Mouse (Mus musculus): ENCODE measurements at regions not wholly inside any gene's neighbourhood (a gene's known extent, or its start where the extent isn't known, plus 50 kb on each side); places are given as distances from the start of the nearest gene placed in this dataset.

DNA sequence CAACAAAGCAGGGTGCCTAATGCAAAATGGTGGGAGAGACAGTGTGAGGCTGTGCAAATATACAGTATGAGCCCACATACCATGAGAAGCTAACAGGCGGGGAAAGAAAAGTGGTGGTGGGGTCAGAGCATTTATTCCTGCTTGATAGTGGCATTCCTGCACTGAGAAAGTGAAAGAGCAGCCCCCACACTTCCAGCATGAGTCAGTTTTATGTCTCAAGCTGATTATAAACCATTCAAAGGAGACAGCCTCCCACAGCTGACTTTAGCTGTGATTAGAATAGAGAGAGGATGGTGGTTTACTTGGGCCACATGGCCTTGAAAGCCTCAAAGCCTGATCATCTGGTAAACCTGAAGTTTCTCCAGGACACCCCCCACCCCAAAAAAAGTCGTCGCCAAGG is 64.4 kb downstream of the Gm43517 start:
- DNase-seq (ENCODE audit: low spot score) = no peak

DNA sequence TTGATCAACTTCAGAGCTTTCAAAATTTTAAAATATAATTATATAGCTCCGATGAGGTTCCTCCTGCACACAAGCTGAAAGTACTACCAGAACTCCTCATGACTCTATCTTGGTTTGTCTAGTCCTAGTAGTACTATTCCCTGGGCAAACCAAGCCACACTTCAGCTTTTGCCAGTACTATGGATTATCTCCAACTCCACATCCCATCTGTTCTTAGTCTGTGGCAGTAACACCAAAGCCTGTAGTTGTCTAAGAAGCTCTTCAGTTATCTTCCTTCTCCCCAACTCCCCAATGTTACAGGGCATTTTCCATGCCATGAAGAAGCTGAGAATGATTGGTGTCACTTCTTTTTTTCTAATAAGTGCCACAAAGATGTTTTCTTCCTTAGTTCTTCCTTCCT is 83.1 kb downstream of the Gm43517 start:
- no peak for DNase-seq (ENCODE audit: low spot score)

DNA sequence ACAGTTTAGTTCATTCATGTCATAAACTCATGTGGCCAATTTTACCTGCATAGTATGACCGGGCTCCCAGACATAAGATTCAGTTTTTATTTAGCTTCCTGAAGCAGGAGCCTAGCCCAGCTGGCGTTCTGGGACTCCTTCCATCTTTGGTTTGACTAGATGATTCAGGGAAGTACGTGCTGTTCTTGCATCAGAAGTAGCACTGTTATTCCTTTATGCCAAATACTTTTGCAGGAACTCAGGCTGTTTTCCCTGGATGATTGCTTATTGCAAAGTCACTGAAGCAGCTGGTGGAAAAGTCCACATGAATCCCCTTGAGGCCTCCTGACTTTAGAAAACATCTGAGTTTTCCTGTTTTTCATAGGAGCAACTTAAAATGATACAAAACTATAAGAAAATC is 88.4 kb downstream of the Gm43517 start:
- DNase-seq (ENCODE audit: low spot score) = no peak

DNA sequence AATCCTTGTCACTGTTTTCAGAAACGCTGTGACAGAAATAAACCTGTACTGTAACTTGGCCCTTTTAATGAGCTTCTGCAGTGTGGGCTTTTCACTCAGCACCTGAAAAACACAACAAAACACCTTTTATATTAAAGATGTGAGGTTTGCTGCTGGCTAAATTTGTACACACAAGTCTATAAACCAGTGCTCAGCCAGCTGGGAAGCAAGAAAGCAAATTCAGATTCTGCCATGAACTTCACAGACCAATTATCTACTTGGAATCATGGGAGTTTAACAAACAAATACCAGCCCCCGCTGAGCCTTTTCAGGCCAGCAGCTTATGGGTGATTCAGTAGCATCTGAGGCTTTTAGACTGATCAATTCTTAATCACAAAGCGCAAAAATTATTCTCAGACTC is 95.7 kb downstream of the Gm43517 start:
- peak; percentile 15 for DNase-seq (ENCODE audit: low spot score)

DNA sequence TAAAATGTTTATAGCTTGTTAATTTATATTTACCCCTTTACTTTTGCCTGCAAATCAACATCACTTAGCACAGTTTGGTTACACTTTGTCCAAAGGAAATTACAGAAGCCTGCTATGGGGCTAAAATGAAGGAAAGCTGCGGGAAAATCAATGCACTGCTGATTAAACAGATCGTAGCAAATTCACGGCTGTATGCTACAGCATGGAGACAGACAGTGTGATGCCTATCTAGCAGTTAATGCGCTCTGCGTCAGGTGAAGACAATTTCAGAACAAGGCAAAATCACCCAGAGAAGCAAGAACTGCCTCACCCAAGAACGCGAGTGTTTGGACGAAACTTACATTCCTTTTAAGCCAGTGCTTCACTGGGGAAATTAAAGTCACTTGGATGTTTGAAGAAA is 96.2 kb downstream of the Gm43517 start:
- peak; percentile 2 for DNase-seq (ENCODE audit: low spot score)

DNA sequence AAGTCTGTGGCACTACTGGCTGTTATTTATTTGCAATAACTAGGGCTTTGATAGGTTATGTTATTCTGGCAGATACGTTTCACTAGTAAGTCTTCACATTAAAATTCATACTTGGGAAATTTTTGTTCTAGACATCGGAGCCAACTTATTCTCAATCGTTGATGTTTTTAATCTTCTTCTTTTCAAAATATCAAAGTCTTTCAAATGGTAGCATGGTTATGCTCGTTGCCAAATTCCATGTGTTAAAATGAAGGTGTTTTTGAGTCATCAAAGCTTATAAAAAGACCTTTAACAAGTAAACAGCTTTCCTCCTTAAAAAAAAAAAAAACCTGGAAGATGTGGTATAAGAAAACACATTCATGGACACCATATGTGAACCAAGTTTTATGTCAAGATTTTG is 97.4 kb downstream of the Gm43517 start:
- no peak for DNase-seq (ENCODE audit: low spot score)

DNA sequence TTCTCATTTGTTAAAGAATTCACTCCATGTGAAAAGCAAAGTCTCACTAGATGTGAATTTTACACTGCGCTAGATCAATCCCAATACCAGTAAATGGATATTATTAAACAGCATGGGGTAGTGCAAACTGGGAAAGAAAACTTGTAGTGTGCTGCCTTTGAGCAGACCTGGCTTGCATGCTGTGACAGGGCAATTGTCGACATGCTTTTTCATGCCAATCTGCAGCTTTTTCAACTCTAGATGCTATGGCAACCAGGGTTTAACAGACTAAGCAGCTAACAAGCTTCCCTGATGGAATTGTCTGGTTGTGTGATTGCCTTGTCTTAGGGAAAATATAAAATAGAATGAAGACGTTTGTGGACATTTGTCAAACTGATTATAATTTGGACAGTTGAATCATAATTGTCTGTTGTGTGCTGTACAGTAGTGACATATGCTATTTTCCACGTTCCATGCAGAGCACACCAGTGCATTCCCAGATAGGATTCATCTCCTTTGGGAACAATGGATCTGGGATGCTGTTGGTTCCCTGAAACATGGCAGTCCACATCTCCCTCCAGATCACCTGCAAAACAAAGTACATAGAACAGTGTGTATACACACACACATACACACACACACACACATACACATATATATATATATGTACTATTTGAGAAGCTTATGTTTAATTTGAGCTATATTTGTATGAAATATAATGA is 99.2 kb downstream of the Gm43517 start:
- peak; percentile 37 for DNase-seq (ENCODE audit: low spot score)

DNA sequence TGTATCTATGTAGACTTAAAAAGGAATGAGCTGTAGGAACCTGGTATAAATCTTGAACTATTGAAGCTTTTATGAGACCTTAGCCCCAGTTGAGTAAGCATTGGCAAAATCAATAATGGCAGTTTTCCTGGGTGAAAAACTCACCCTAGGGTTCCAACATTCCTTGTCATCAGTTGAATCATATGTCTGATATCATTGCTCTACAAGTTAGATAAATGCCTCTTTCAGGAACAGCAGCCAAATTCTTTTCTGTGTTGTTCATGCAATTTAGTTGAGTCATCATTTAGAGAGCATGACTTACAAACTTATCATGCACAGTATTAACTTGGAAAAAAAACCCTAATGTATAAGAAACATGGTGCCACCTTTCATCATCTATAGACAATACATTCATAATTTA is 128.2 kb downstream of the Gm43517 start:
- no peak for DNase-seq (ENCODE audit: low spot score)

DNA sequence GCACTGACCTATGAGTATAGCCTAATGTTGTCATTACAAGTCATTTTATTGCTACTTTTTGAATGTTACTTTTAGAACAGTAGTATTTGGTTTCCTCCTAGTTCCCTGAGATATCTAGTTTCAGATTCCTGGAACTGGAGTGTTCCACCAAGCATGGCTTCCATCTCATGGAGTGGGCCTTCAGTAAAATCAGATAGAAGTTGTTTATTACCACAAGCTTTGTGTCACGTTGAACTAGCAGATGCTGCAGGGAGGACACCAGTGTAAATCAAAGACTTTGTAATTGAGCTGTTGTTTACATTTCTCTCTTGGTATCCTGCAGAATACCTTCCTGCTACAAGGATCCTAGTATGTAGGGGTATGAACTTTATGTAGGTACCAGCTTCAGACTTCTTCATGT is 129.6 kb downstream of the Gm43517 start:
- DNase-seq (ENCODE audit: low spot score) = no peak

Measured in embryo, embryonic 10.5 days (tissue).